Mouse (Mus musculus) frontal cortex, adult (tissue): ENCODE data around the gene Dnpep.

Experiments used
- ATAC-seq: cut with Nextera tagmentation; 2 replicates; pipeline ENCODE4 v1.9.2; 2017; ENCODE audit warnings: mild to moderate bottlenecking, moderate library complexity, mixed read lengths; ENCODE audit not compliant: low TSS enrichment

Dnpep gene

DNA sequence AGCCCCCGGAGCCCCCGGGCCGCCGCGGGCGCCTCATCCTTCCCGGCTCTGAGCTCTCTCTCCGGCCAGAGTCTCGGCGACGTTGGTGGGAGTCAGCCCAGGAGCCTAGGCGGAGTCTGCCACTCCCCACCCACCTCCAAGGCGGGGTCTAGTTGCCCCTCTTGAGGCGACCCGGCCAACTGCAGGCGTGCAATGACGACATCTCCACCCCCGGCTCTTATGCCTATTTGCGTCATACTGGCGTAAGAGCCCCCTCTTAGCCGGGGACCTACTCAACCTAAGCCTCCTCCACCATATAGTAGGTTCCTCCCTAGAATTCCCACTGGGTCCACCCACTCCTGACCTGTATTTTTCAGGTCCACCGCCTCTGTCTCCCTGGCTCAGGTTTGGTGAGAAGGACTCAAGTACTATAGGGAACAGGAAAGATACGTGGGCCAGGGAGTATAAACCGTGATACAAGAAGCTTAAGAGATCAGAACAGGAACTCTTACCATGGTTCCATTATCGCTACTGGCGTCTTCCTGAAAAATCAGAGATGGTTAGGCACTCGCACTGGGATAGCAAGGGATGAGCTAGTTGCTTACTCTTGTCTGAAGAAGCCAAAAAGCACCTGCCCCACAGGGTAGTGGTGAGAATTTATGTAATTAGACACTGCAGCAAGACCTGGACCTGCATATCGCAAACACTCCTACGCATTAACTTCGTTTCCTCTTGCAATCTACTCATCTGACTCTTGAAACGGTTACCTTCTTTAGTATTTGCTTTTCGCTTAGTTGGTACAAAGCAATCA is 53.5 kb downstream of the Dnpep start, which contains the start of gene Ptprn:
Gene Ptprn, minus strand, starts transcription at position 412 of the 790 bp plus-strand sequence.
- ATAC-seq: peak; percentile 76

DNA sequence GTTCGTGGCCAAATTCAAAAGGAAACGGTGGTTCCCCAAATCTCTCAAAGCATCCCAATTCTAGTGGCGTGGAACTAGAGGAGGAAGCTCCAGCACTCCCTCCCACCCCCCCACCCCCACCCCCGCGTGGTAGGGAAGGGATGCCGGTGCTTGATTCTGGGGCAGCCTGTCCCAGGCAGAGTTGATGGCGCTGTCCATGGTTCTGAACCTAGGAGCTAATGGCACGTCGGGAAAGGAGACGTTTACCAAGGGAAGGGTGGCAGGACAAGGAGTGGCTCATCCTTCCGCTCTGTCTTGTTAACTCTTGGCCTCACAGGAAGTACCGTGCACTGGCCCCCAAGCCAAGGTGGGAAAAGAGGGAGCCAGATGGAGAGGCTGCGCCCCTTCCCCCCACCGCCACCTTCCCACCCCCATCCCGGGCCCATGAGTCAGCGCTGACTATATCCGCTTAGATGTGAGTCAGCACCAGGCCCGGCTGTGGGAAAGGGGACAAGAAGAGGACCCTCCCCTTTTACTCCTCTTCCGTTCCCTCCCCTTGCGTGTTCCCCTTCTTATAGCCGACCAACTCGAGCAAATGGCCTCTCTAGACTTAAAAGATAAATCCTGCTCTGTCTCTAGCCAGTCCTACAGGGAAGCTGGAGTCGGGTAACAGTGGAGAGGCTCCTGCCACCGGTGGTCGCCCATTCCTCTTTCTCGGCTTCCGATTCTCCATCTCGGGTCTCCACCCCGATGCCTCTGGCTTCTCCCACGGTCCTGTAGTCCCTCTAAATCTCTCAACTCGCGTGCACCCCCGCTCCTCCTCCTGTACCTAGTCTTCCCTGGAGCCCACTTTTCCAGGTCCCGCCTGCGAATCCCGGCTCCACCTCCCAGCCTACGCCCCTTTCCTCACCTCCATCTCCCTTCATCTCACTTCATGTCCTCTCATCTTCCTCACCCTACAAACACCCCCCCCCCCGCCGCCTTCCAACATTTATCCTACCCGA is 54.5 kb downstream of the Dnpep start:
- peak; percentile 49 for ATAC-seq

DNA sequence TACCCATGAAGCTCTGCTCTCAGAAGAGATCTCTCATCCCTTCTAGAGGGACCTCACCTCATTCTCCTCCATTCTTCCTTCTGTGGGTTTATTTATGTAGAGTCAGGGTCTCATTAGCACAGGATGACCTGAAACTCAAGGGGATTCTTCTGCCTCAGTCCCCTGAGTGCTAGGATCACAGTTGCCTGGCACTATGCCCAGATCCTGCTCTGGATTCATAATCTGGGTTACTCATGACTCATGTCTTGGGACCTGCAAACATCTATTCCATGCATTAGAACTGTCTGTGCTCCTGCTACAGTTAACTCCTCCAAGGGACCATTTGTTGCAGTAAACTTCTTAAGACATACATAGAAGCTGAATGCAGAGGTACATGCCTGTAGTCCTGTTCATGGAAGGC is 56.5 kb downstream of the Dnpep start:
- ATAC-seq: no peak
